Mouse (Mus musculus) neutrophil, adult 83 days (primary cell): ENCODE results near the gene Cyp4a29. TPM values are rescaled to one million over a fixed set of nuclear protein-coding genes. Genes with fewer than 3 reads are reported as not detected.

ENCODE experiments used
- total RNA-seq, 2 experiments: library from RNA; stranded (reverse); gene quantifications; one replicate each; pipeline ENCODE4 v1.2.4; 2023

Gene Cyp4a29
- total RNA-seq: not detected

DNA sequence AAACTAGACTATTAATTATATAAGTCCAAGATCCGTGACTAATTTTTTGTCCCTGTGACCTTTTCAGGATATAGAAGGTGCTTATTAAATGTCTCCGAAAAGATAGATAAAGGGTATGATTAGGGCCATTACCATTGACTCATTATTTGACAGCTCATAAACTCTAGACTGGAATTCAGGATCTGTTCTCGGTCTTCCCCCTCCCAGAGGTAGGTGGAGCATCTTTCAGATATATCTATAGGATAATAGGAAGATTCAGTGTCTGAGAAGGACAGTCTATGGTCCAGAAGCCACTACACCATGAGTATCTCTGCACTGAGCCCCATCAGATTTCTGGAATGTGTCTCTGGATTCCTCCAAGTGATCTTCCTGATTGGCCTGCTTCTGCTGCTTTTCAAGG, at the start of gene Cyp4a29:
Gene Cyp4a29 (plus strand): TSS at position 301 of the 400 bp plus-strand sequence.

DNA sequence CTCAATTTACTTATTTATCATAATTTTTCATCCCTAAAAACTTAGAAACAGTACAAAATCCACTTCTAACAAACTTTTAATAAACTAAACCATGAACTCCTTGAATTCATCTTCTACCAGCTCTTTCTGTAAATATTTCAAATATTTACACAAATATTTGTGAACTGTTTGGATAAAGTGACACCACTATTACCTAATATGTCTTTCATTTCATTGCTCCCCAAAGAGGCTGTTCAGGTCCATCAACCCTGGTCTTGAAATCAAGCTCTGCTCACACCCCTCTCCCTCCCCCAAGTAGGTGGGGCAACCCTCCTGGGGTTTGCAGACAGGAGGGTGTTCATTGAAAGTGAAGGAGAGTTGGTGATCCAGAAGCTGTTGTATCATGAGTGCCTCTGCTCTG, 56.9 kb downstream of the Cyp4a29 start, which contains the start of gene Cyp4a12a:
Gene Cyp4a12a (plus strand): TSS at position 301 of the 400 bp plus-strand sequence.

Other genes with a start within 250 kb of the Cyp4a29 start
- 10 to 100 TPM; 18.4 to 19.2 TPM for gene Stil, start 241.9 kb upstream of the Cyp4a29 start, total RNA-seq
- 10 to 100 TPM; 11.5 to 15.3 TPM for gene Tal1, start 185.7 kb upstream of the Cyp4a29 start, total RNA-seq
- gene Pdzk1ip1, start 153.4 kb upstream of the Cyp4a29 start, total RNA-seq: 1 to 10 TPM; 3.6 to 8.8 TPM
- not detected for gene Cyp4x1, start 107.8 kb upstream of the Cyp4a29 start, total RNA-seq
- not detected for gene Cyp4a12a, start 57.0 kb downstream of the Cyp4a29 start, total RNA-seq
- not detected for gene Cyp4a12b, start 169.5 kb downstream of the Cyp4a29 start, total RNA-seq
- gene Cyp4a30b, start 210.5 kb downstream of the Cyp4a29 start, total RNA-seq: not detected